Mouse (Mus musculus): ENCODE data around the gene Pfn3. TPM values are rescaled to one million over a fixed set of nuclear protein-coding genes. Genes with fewer than 3 reads are reported as not detected.

Pfn3 gene
- polyA plus RNA-seq (2014; fragmentation: Nextera tagmentation; extraction: Ambion mirVana) = 0.52 TPM in 1 of 2 replicates, not detected in the other

DNA sequence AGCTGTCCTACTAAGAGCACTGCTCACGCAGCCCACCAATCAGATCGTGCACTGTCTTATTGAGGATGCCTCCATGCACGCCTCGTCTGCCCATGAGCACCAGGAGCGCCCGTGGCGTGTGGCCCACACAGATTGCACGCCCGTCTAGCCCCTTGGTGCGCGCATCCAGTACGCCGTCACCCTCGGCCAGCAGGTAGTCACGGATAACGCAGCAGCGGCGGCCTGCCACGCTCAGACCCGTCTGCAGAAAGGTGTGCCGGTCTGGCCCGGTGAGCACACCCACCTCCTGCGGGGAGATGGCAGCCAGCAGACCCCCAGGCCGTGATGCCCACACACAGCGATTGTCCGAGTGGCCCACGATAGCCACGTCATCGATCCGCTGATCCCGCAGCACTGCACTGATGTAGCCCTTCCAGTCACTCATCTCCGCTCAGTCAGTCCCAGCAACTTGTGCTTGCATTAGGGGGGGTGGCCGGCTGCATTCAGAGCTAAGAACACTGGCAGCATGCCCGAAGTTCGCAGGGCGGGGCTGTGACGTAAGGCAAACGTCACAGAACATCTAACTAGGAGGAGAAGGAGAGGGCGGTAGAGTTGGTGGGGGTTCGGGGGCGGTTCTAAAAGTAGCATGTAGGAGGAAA is at the start of gene Pfn3:
Gene Pfn3 (minus strand): TSS at position 490 of the 638 bp plus-strand sequence.
- peak; percentile 73; the same call in 1 of the 2 replicates for ATAC-seq (ENCODE audit: insufficient number of reproducible peaks, insufficient read depth, low FRiP score, low read depth)
- Histone ChIP-seq H3K36me3 (ENCODE audit: control insufficient read depth, insufficient read depth, low read length) (no peaks in the 10 kb centered on the region), H3K4me1 (ENCODE audit: control insufficient read depth, insufficient read depth, low read length) (0 out of 2 replicates have a peak, but pooled peaks cover 3% of the 10 kb centered on the region), H3K9me3 (ENCODE audit: control insufficient read depth, low read depth, low read length) (no peaks in the 10 kb centered on the region), H3K27ac (ENCODE audit: low read length) (no peak within 1 kb of the TSS), H3K4me3 (ENCODE audit: low read depth, low read length) (peak within 1 kb of the TSS; percentile 22), H3K27me3 (ENCODE audit: control insufficient read depth, insufficient read depth, low read length) (peaks cover 4% of the 10 kb centered on the region; the same call in 1 of the 2 replicates), H3K9ac (replicated peaks; ENCODE audit: low read depth, low read length) (0 out of 2 replicates have a peak within 1 kb of the TSS, but pooled peaks have one; percentile 25), H3K4me2 (replicated peaks; ENCODE audit: low read depth, low read length) (peak within 1 kb of the TSS; percentile 62)
- WGBS = 8% methylated on average over 41 of the region's 41 CpGs

DNA sequence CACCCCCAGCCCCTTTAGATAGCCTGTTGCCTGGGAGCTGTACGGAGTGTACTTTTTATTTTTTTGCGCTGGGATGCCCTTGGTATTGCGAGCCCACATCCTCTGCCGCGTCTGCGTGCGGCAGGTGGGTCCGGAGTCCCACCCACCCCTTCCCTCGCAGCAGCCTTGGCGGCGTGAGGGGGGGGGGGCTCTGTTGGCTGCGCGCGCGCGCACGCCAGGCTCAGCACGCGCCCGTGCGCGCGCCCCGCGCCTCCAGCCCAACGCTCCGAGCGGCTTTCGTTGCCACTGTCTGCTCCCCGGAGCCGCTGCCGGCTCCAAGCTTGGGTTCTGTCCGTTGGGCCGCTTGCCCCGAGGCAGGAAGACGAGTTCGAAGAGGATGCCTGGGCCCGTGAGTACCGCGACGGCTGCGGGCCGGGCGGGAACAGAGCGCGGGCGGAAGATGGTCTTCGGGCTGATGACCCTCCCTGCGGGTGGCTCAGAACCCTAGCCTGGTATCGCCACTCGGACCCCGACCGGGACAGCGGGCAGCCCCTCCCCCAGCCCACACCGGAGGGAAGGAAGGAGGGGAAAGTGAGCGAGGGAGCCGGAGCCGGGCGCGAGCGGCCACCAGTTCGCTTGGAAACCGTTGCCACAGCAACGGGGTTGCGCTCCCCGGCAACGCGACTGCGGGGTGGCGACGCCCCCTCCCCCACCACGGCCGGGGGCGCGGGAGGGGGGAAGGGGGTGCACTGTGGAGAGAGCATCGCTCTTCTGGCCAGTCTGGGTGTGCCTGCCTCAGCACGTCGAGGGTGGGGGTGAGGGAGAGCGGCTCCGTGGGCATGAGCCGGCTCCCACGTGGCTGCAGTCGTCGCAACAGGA is 49.2 kb upstream of the Pfn3 start, which contains the start of gene Prr7:
Gene Prr7 (plus strand): TSS at position 241 of the 858 bp plus-strand sequence.
- peak within 1 kb of the TSS; percentile 83 for H3K4me2 ChIP-seq (replicated peaks; ENCODE audit: low read depth, low read length)
- H3K4me3 ChIP-seq (ENCODE audit: low read depth, low read length) = peak within 1 kb of the TSS; percentile 55
- H3K36me3 ChIP-seq (ENCODE audit: control insufficient read depth, insufficient read depth, low read length) = peaks cover 16% of the 10 kb centered on the region; the same call in 1 of the 2 replicates
- peak; percentile 68 for ATAC-seq (ENCODE audit: insufficient number of reproducible peaks, insufficient read depth, low FRiP score, low read depth)
- under 1% methylated on average over 70 of the region's 84 CpGs for WGBS
- peaks cover 12% of the 10 kb centered on the region for H3K4me1 ChIP-seq (ENCODE audit: control insufficient read depth, insufficient read depth, low read length)
- H3K9me3 ChIP-seq (ENCODE audit: control insufficient read depth, low read depth, low read length) = no peaks in the 10 kb centered on the region
- peak within 1 kb of the TSS; percentile 51 for H3K9ac ChIP-seq (replicated peaks; ENCODE audit: low read depth, low read length)
- no peaks in the 10 kb centered on the region for H3K27me3 ChIP-seq (ENCODE audit: control insufficient read depth, insufficient read depth, low read length)
- H3K27ac ChIP-seq (ENCODE audit: low read length) = no peak within 1 kb of the TSS; the same call in 1 of the 2 replicates

DNA sequence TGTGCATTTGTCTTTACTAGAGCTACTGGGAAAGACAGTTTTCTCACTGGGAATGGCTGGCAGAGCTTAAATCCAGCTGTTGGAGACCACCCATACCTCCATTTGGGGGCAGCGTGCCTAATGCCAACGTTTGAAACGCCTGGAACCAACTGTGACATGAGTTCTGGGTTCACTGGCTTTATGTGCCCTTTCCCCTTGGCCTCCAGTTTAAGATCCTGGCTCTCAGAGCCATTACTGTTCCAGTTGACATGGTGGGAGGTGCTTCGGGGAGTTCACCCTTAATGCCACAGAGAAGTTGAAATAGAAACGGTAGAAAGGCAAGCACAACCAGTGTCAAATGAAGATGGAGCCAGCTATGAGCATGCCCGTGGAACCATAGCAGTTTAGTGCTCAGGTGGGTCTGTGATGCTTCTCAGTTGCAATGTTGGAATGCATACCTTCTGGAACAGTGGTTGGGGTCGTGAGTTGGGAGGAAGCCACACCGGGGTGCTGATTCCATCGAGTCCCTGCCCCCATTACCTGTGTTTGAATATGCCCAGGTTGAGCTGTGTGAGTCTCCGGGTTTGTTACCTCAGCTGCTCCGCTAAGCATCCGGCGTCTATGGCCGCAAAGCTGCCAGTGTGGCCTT is 48.5 kb upstream of the Pfn3 start:
- Histone ChIP-seq H3K4me3 (ENCODE audit: low read depth, low read length) (peak overlapping the region; percentile 55), H3K4me1 (ENCODE audit: control insufficient read depth, insufficient read depth, low read length) (peaks cover 12% of the 10 kb centered on the region), H3K36me3 (ENCODE audit: control insufficient read depth, insufficient read depth, low read length) (peaks cover 24% of the 10 kb centered on the region; the same call in 1 of the 2 replicates), H3K4me2 (replicated peaks; ENCODE audit: low read depth, low read length) (peak overlapping the region; percentile 83), H3K9ac (replicated peaks; ENCODE audit: low read depth, low read length) (no peak overlapping the region), H3K27me3 (ENCODE audit: control insufficient read depth, insufficient read depth, low read length) (no peaks in the 10 kb centered on the region), H3K9me3 (ENCODE audit: control insufficient read depth, low read depth, low read length) (no peaks in the 10 kb centered on the region), H3K27ac (ENCODE audit: low read length) (no peak overlapping the region)
- WGBS = 11% methylated on average over 14 of the region's 14 CpGs
- peak; percentile 25; the same call in 1 of the 2 replicates for ATAC-seq (ENCODE audit: insufficient number of reproducible peaks, insufficient read depth, low FRiP score, low read depth)

DNA sequence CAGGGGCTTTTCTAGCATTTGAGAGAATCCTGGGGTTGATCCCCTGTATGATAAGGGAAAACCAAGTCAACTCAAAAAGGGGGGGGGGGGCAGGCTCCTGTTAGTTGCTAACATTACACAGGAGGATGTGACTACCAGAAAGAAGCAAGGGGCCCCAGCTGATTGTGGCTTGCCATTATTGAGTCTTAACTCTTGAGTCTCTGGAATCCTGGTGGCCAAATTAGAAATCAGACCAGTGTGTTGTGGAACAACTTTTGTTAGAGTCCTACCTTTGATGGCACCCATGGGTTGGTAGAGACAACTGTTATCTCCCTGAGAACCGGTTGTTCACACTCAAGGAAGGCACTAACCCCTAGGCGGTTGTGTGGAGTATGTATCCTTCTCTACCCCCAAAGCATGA is 47.9 kb upstream of the Pfn3 start:
- Histone ChIP-seq H3K36me3 (ENCODE audit: control insufficient read depth, insufficient read depth, low read length) (peaks cover 27% of the 10 kb centered on the region; the same call in 1 of the 2 replicates), H3K9ac (replicated peaks; ENCODE audit: low read depth, low read length) (no peak overlapping the region), H3K4me2 (replicated peaks; ENCODE audit: low read depth, low read length) (no peak overlapping the region), H3K4me1 (ENCODE audit: control insufficient read depth, insufficient read depth, low read length) (peaks cover 12% of the 10 kb centered on the region), H3K27ac (ENCODE audit: low read length) (no peak overlapping the region), H3K27me3 (ENCODE audit: control insufficient read depth, insufficient read depth, low read length) (no peaks in the 10 kb centered on the region), H3K9me3 (ENCODE audit: control insufficient read depth, low read depth, low read length) (no peaks in the 10 kb centered on the region), H3K4me3 (ENCODE audit: low read depth, low read length) (no peak overlapping the region)
- ATAC-seq (ENCODE audit: insufficient number of reproducible peaks, insufficient read depth, low FRiP score, low read depth) = no peak
- 52% methylated on average over 2 of the region's 2 CpGs for WGBS

DNA sequence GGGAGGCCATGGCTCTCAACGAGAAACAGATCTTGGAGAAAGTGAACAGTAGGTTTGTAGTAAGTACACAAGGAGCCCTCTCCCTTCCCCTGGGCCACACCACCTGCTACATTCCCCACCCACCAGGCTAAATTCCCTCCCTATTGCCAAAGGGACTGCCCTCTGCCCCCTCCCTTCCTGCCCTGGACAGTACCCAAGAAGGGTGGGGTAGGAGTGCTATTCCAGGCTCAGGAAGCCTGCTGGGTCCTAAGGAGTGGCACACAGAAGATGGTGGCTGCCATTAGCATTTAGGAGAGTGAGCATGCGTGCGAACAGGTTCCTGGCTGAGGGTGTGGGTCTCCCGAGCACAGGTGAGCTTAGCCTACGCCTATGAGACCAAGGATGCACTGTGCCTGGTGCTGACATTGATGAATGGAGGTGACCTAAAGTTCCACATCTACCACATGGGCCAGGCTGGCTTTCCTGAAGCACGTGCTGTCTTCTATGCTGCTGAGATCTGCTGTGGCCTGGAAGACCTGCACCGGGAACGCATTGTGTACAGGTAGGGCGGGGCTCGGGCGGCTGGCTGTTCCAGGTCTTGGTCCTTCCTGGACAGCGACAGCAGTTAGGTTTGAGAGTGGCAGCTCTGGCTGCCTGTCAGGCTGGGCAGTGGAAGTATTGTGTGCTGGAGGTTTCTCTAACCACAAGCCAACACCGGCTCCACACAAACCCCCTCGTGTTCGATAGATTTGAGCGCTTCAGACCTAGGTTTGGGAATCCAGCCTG is 36.9 kb upstream of the Pfn3 start:
- Histone ChIP-seq H3K4me1 (ENCODE audit: control insufficient read depth, insufficient read depth, low read length) (no peaks in the 10 kb centered on the region), H3K4me2 (replicated peaks; ENCODE audit: low read depth, low read length) (no peak overlapping the region), H3K4me3 (ENCODE audit: low read depth, low read length) (no peak overlapping the region), H3K36me3 (ENCODE audit: control insufficient read depth, insufficient read depth, low read length) (peaks cover 66% of the 10 kb centered on the region), H3K27ac (ENCODE audit: low read length) (no peak overlapping the region), H3K27me3 (ENCODE audit: control insufficient read depth, insufficient read depth, low read length) (no peaks in the 10 kb centered on the region), H3K9ac (replicated peaks; ENCODE audit: low read depth, low read length) (no peak overlapping the region), H3K9me3 (ENCODE audit: control insufficient read depth, low read depth, low read length) (no peaks in the 10 kb centered on the region)
- WGBS = 85% methylated on average over 16 of the region's 16 CpGs
- no peak for ATAC-seq (ENCODE audit: insufficient number of reproducible peaks, insufficient read depth, low FRiP score, low read depth)

DNA sequence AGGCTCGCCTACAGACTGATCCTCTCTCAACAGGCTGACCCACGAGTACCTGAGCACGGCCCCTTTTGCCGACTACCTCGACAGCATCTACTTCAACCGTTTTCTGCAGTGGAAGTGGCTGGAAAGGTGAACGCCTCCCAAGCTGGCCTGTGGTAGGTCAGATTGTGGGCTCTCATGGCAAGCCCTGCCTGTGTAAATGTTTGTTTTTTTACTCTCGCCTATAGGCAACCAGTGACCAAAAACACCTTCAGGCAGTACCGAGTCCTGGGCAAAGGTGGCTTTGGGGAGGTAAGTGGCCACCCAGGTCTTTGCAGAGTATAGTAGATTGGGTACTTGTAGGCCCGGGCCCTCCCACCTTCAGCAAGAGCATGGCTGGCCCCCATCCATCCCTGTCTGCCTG is 36.3 kb upstream of the Pfn3 start:
- WGBS = 86% methylated on average over 10 of the region's 10 CpGs
- no peak overlapping the region for H3K27ac ChIP-seq (ENCODE audit: low read length)

DNA sequence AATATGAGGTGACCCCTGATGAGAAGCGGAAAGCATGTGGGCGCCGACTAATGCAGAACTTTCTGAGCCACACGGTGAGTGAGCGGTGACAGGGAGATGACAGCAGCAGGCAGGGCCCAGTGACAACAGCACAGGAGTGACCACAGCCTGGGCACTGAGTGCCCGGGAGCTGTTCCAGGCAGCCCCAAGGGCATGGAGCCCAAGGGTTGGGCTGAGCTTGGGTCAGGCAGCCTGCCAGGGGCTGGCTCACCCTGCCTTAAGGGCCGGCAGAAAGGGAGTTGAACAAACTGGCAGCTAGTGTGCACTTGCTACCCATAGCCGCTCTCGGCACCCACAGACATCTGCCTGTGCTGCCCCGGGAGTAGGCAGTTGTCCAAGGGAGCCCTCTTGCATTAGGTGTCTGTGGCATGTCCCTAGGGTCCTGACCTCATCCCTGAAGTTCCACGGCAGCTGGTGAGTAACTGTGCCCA is 35.5 kb upstream of the Pfn3 start:
- Histone ChIP-seq H3K4me1 (ENCODE audit: control insufficient read depth, insufficient read depth, low read length) (peaks cover 3% of the 10 kb centered on the region; the same call in 1 of the 2 replicates), H3K4me3 (ENCODE audit: low read depth, low read length) (no peak overlapping the region), H3K36me3 (ENCODE audit: control insufficient read depth, insufficient read depth, low read length) (peaks cover 56% of the 10 kb centered on the region), H3K9me3 (ENCODE audit: control insufficient read depth, low read depth, low read length) (no peaks in the 10 kb centered on the region), H3K9ac (replicated peaks; ENCODE audit: low read depth, low read length) (no peak overlapping the region), H3K27ac (ENCODE audit: low read length) (no peak overlapping the region), H3K4me2 (replicated peaks; ENCODE audit: low read depth, low read length) (no peak overlapping the region), H3K27me3 (ENCODE audit: control insufficient read depth, insufficient read depth, low read length) (no peaks in the 10 kb centered on the region)
- no peak for ATAC-seq (ENCODE audit: insufficient number of reproducible peaks, insufficient read depth, low FRiP score, low read depth)
- 90% methylated on average over 11 of the region's 11 CpGs for WGBS

More for the DNA sequence above, 36.3 kb upstream of the Pfn3 start:
- ATAC-seq (ENCODE audit: insufficient number of reproducible peaks, insufficient read depth, low FRiP score, low read depth) = no peak
- Histone ChIP-seq H3K9ac (replicated peaks; ENCODE audit: low read depth, low read length) (no peak overlapping the region), H3K36me3 (ENCODE audit: control insufficient read depth, insufficient read depth, low read length) (peaks cover 62% of the 10 kb centered on the region), H3K9me3 (ENCODE audit: control insufficient read depth, low read depth, low read length) (no peaks in the 10 kb centered on the region), H3K4me1 (ENCODE audit: control insufficient read depth, insufficient read depth, low read length) (peaks cover 3% of the 10 kb centered on the region; the same call in 1 of the 2 replicates), H3K4me3 (ENCODE audit: low read depth, low read length) (no peak overlapping the region), H3K4me2 (replicated peaks; ENCODE audit: low read depth, low read length) (no peak overlapping the region), H3K27me3 (ENCODE audit: control insufficient read depth, insufficient read depth, low read length) (no peaks in the 10 kb centered on the region)

Measured in stomach, embryonic 14.5 days (tissue).